17 mouse cellular contexts compared by ENCODE assay signal in genomic region chr12:104738446-104738845, GRCm38 (mm10). TPM values are rescaled to one million over a fixed set of nuclear protein-coding genes. Genes with fewer than 3 reads are reported as not detected.
DNase-seq lines count a peak whose midpoint lies in the region; ATAC-seq and TF ChIP-seq lines count a peak whose summit lies in the region.
"Had no signal": no experiment of that assay in that cellular context is flagged by ENCODE, and none has a peak within 500 bp of the region (broad histone marks: within the 10 kb centered on the region; RNA-seq: fewer than 3 reads in every experiment).

No protein-coding gene starts in this region.

- DNase-seq in hindbrain, postnatal 0 days (ENCODE audit: low spot score), result no peak
- DNase-seq in hindbrain, embryonic 11.5 days (ENCODE audit: low spot score), result no peak
- peak; percentile 34 for DNase-seq in embryo, embryonic 11 days
- peak; percentile 43 for DNase-seq in limb, embryonic 10.5 days (ENCODE audit: low spot score)
- DNase-seq: gastrocnemius, postnatal 10 days; heart, postnatal 10 days; layer of hippocampus, postnatal 36 days; thymus, postnatal 36 days had no signal

- WGBS in hindbrain, postnatal 0 days, result 57% methylated on average over 9 of the region's 9 CpGs
- whole genome bisulfite sequencing in hindbrain, embryonic 11.5 days, result 65% methylated on average over 9 of the region's 9 CpGs
- 24% methylated on average over 9 of the region's 9 CpGs for WGBS in kidney, embryonic 15.5 days
- 49% methylated on average over 9 of the region's 9 CpGs for WGBS in limb, embryonic 10.5 days
- 64% methylated on average over 9 of the region's 9 CpGs for WGBS in intestine, embryonic 15.5 days
- 48% methylated on average over 9 of the region's 9 CpGs for WGBS in midbrain, embryonic 16.5 days

- peaks cover 4% of the 10 kb centered on the region; the same call in 1 of the 2 replicates for H3K4me1 ChIP-seq in hindbrain, postnatal 0 days (ENCODE audit: insufficient read depth, low read length)
- no peaks in the 10 kb centered on the region; the same call in 1 of the 2 replicates for H3K4me1 ChIP-seq in hindbrain, embryonic 11.5 days (replicated peaks; ENCODE audit: control insufficient read depth, insufficient read depth, low read length)
- H3K4me1 ChIP-seq in kidney, embryonic 15.5 days, result peaks cover 38% of the 10 kb centered on the region
- peaks cover 65% of the 10 kb centered on the region for H3K4me1 ChIP-seq in limb, embryonic 10.5 days
- 0 out of 2 replicates have a peak, but pooled peaks cover 10% of the 10 kb centered on the region for H3K4me1 ChIP-seq in intestine, embryonic 15.5 days (replicated peaks)
- peaks cover 31% of the 10 kb centered on the region for H3K4me1 ChIP-seq in midbrain, embryonic 16.5 days (ENCODE audit: control insufficient read depth, insufficient read depth, low read length)

- no peaks in the 10 kb centered on the region for H3K9me3 ChIP-seq in hindbrain, postnatal 0 days (ENCODE audit: low read length)
- H3K9me3 ChIP-seq in hindbrain, embryonic 11.5 days (ENCODE audit: control insufficient read depth, low read length), result no peaks in the 10 kb centered on the region
- no peaks in the 10 kb centered on the region for H3K9me3 ChIP-seq in kidney, embryonic 15.5 days (replicated peaks)
- no peaks in the 10 kb centered on the region for H3K9me3 ChIP-seq in limb, embryonic 10.5 days (replicated peaks)
- no peaks in the 10 kb centered on the region for H3K9me3 ChIP-seq in intestine, embryonic 15.5 days
- no peaks in the 10 kb centered on the region for H3K9me3 ChIP-seq in midbrain, embryonic 16.5 days (replicated peaks; ENCODE audit: control insufficient read depth, low read length, poor library complexity, severe bottlenecking)
- H3K9me3 ChIP-seq: embryonic facial prominence, embryonic 12.5 days; hindbrain, embryonic 13.5 days; megakaryocyte, embryonic 14.5 days; stomach, embryonic 15.5 days had no signal

- peak overlapping the region; percentile 5; the same call in 1 of the 2 replicates for H3K4me2 ChIP-seq in hindbrain, postnatal 0 days (ENCODE audit: low read depth, low read length)
- no peak overlapping the region for H3K4me2 ChIP-seq in hindbrain, embryonic 11.5 days (replicated peaks; ENCODE audit: low read depth, low read length)
- H3K4me2 ChIP-seq in kidney, embryonic 15.5 days, result no peak overlapping the region
- no peak overlapping the region for H3K4me2 ChIP-seq in intestine, embryonic 15.5 days (replicated peaks)
- H3K4me2 ChIP-seq in midbrain, embryonic 16.5 days (ENCODE audit: low read length), result no peak overlapping the region
- H3K4me2 ChIP-seq: embryonic facial prominence, embryonic 12.5 days; hindbrain, embryonic 13.5 days; stomach, embryonic 15.5 days had no signal

- H3K9ac ChIP-seq in hindbrain, postnatal 0 days (replicated peaks; ENCODE audit: low read length), result no peak overlapping the region
- no peak overlapping the region for H3K9ac ChIP-seq in hindbrain, embryonic 11.5 days (ENCODE audit: low read depth, low read length)
- no peak overlapping the region for H3K9ac ChIP-seq in kidney, embryonic 15.5 days
- no peak overlapping the region for H3K9ac ChIP-seq in intestine, embryonic 15.5 days
- H3K9ac ChIP-seq in midbrain, embryonic 16.5 days (ENCODE audit: low read depth, low read length), result no peak overlapping the region
- H3K9ac ChIP-seq: embryonic facial prominence, embryonic 12.5 days; liver, embryonic 14.5 days; stomach, embryonic 15.5 days had no signal

- H3K36me3 ChIP-seq in hindbrain, postnatal 0 days (ENCODE audit: insufficient read depth, low read length), result no peaks in the 10 kb centered on the region
- no peaks in the 10 kb centered on the region for H3K36me3 ChIP-seq in hindbrain, embryonic 11.5 days (ENCODE audit: control insufficient read depth, insufficient read depth, low read length)
- peaks cover 31% of the 10 kb centered on the region for H3K36me3 ChIP-seq in kidney, embryonic 15.5 days
- peaks cover 38% of the 10 kb centered on the region for H3K36me3 ChIP-seq in limb, embryonic 10.5 days
- no peaks in the 10 kb centered on the region for H3K36me3 ChIP-seq in intestine, embryonic 15.5 days
- no peaks in the 10 kb centered on the region for H3K36me3 ChIP-seq in midbrain, embryonic 16.5 days (ENCODE audit: control insufficient read depth, insufficient read depth, low read length)
- H3K36me3 ChIP-seq: hindbrain, embryonic 13.5 days; stomach, embryonic 15.5 days had no signal

- no peak overlapping the region for H3K27ac ChIP-seq in hindbrain, postnatal 0 days
- H3K27ac ChIP-seq in hindbrain, embryonic 11.5 days (ENCODE audit: low read depth, low read length), result no peak overlapping the region
- H3K27ac ChIP-seq in kidney, embryonic 15.5 days, result no peak overlapping the region
- H3K27ac ChIP-seq in limb, embryonic 10.5 days, result no peak overlapping the region
- no peak overlapping the region for H3K27ac ChIP-seq in intestine, embryonic 15.5 days
- no peak overlapping the region for H3K27ac ChIP-seq in midbrain, embryonic 16.5 days (ENCODE audit: low read length)
- H3K27ac ChIP-seq: embryonic facial prominence, embryonic 12.5 days; hindbrain, embryonic 13.5 days; liver, embryonic 14.5 days; stomach, embryonic 15.5 days had no signal

- no peak for ATAC-seq in hindbrain, postnatal 0 days
- ATAC-seq in hindbrain, embryonic 11.5 days (ENCODE audit: low FRiP score), result no peak
- peak; percentile 77; the same call in 1 of the 2 replicates for ATAC-seq in kidney, embryonic 15.5 days (replicated peaks; ENCODE audit: low FRiP score)
- no peak for ATAC-seq in intestine, embryonic 15.5 days
- no peak for ATAC-seq in midbrain, embryonic 16.5 days
- ATAC-seq: lung, postnatal 0 days had no signal

- no peaks in the 10 kb centered on the region for H3K27me3 ChIP-seq in hindbrain, postnatal 0 days (ENCODE audit: insufficient read depth, low read length)
- H3K27me3 ChIP-seq in hindbrain, embryonic 11.5 days (ENCODE audit: control insufficient read depth, insufficient read depth, low read length), result no peaks in the 10 kb centered on the region
- no peaks in the 10 kb centered on the region for H3K27me3 ChIP-seq in kidney, embryonic 15.5 days
- H3K27me3 ChIP-seq in limb, embryonic 10.5 days (ENCODE audit: low read depth, poor library complexity, severe bottlenecking), result no peaks in the 10 kb centered on the region
- H3K27me3 ChIP-seq in intestine, embryonic 15.5 days (replicated peaks), result no peaks in the 10 kb centered on the region
- H3K27me3 ChIP-seq in midbrain, embryonic 16.5 days (ENCODE audit: control insufficient read depth, insufficient read depth, low read depth, low read length), result no peaks in the 10 kb centered on the region
- H3K27me3 ChIP-seq: embryonic facial prominence, embryonic 12.5 days; hindbrain, embryonic 13.5 days; megakaryocyte, embryonic 14.5 days; stomach, embryonic 15.5 days had no signal

- H3K4me3 ChIP-seq in hindbrain, postnatal 0 days (ENCODE audit: low read length), result no peak overlapping the region
- H3K4me3 ChIP-seq in hindbrain, embryonic 11.5 days (ENCODE audit: low read depth, low read length), result no peak overlapping the region
- H3K4me3 ChIP-seq in kidney, embryonic 15.5 days (replicated peaks), result no peak overlapping the region
- no peak overlapping the region for H3K4me3 ChIP-seq in limb, embryonic 10.5 days
- no peak overlapping the region for H3K4me3 ChIP-seq in intestine, embryonic 15.5 days (replicated peaks)
- H3K4me3 ChIP-seq in midbrain, embryonic 16.5 days (ENCODE audit: low read depth, low read length), result no peak overlapping the region
- H3K4me3 ChIP-seq: embryonic facial prominence, embryonic 12.5 days; hindbrain, embryonic 13.5 days; megakaryocyte, embryonic 14.5 days; stomach, embryonic 15.5 days had no signal

- no peak for TF ChIP-seq CTCF in hindbrain, postnatal 0 days (IDR thresholded peaks at IDR 0.05; ENCODE audit: low read depth)

RNA-seq across cellular contexts. Expression of gene Dicer1, which starts 13.3 kb away (rescaled TPM):
- total RNA-seq in hindbrain, postnatal 0 days (2014; rRNA removed), result 26.5 and 33.5 TPM in 2 replicates
- 25.9 and 27.4 TPM in 2 replicates for polyA plus RNA-seq in hindbrain, postnatal 0 days (2015; fragmentation: Nextera tagmentation; extraction: Ambion mirVana)
- polyA plus RNA-seq in hindbrain, embryonic 11.5 days (2014; fragmentation: Nextera tagmentation; extraction: Ambion mirVana), result 30.9 and 54.0 TPM in 2 replicates
- polyA plus RNA-seq in kidney, embryonic 15.5 days (2015; fragmentation: Nextera tagmentation; extraction: Ambion mirVana), result 28.9 and 29.8 TPM in 2 replicates
- 50.3 and 58.5 TPM in 2 replicates for polyA plus RNA-seq in limb, embryonic 10.5 days (2016; fragmentation: Nextera tagmentation; extraction: Ambion mirVana)
- 30.4 and 30.6 TPM in 2 replicates for polyA plus RNA-seq in intestine, embryonic 15.5 days (2015; fragmentation: Nextera tagmentation; extraction: Ambion mirVana)
- polyA plus RNA-seq in midbrain, embryonic 16.5 days (2015; fragmentation: Nextera tagmentation; extraction: Ambion mirVana), result 31.3 and 41.2 TPM in 2 replicates

Comparison
In these comparisons a context has a peak if more than half of its experiments do, and no peak if none do; other contexts are left out.
1. DNase-seq: peak in embryo, embryonic 11 days (single experiment) and limb, embryonic 10.5 days (single experiment); none in hindbrain, postnatal 0 days (single experiment) and hindbrain, embryonic 11.5 days (single experiment).